Mouse (Mus musculus): Measurements from ENCODE around the gene Raver2.

- no peak for TF ChIP-seq TAL1 (IDR thresholded peaks at IDR 0.05; ENCODE audit: low read length)
- TF ChIP-seq GATA1 (IDR thresholded peaks at IDR 0.05; ENCODE audit: low read length) = no peak
Observed at GRCm38 (mm10) chr4:101187381-101187780, 118.6 kb downstream of the Raver2 start.

Measured in erythroblast, embryonic 14.5 days (primary cell).